Mouse (Mus musculus) lung, postnatal 0 days (tissue): ENCODE data around the gene Bpifb5. TPM values are rescaled to one million over a fixed set of nuclear protein-coding genes. Genes with fewer than 3 reads are reported as not detected.
"Not testable (repeated sequence)": the region's sequence is repeated elsewhere in the genome, so short reads cannot be mapped to it uniquely, and the experiment has no call there.

Experiments used
- ATAC-seq: fragments of 200-750 bp; cut with Nextera tagmentation; 2 replicates; pipeline ENCODE4 v1.8.0; 2017; ENCODE audit warnings: moderate library complexity
- DNase-seq: peaks from one replicate; pipeline ENCODE4 v3.0.0-alpha.2; 2016; ENCODE audit warnings: low spot score
- H3K27ac ChIP-seq: fragments of 300-500 bp; sonication (generic); 2 replicates; pipeline ENCODE4 v1.5.1; 2014; ENCODE audit warnings: antibody characterized with exemption, mild to moderate bottlenecking, low read length, mixed read lengths
- H3K27me3 ChIP-seq: fragments of 300-500 bp; sonication (generic); replicated peaks from 2 replicates; pipeline ENCODE4 v1.6.1; 2014; ENCODE audit warnings: low read length, mixed read lengths; ENCODE audit not compliant: insufficient read depth
- H3K36me3 ChIP-seq: fragments of 300-500 bp; sonication (generic); 2 replicates; pipeline ENCODE4 v1.6.1; 2014; ENCODE audit warnings: low read length, mixed read lengths; ENCODE audit not compliant: insufficient read depth
- H3K4me1 ChIP-seq: fragments of 300-500 bp; sonication (generic); 2 replicates; pipeline ENCODE4 v1.6.1; 2014; ENCODE audit warnings: antibody characterized with exemption, low read depth, low read length, mixed read lengths; ENCODE audit not compliant: insufficient read depth
- H3K4me2 ChIP-seq: fragments of 300-500 bp; sonication (generic); replicated peaks from 2 replicates; pipeline ENCODE4 v1.6.1; 2014; ENCODE audit warnings: low read depth, mild to moderate bottlenecking, low read length, moderate library complexity, mixed read lengths
- H3K4me3 ChIP-seq: fragments of 300-500 bp; sonication (generic); 2 replicates; pipeline ENCODE4 v1.5.1; 2014; ENCODE audit warnings: low read depth, low read length
- H3K9ac ChIP-seq: fragments of 300-500 bp; sonication (generic); replicated peaks from 2 replicates; pipeline ENCODE4 v1.6.1; 2014; ENCODE audit warnings: low read depth, mild to moderate bottlenecking
- H3K9me3 ChIP-seq: fragments of 300-500 bp; sonication (generic); 2 replicates; pipeline ENCODE4 v1.6.1; 2016; ENCODE audit warnings: low read length, mixed read lengths
- CTCF ChIP-seq: IDR thresholded peaks from 2 replicates; pipeline ENCODE4 v1.5.1; 2016; ENCODE audit warnings: antibody characterized with exemption, mild to moderate bottlenecking
- EP300 ChIP-seq: IDR thresholded peaks from 2 replicates; pipeline ENCODE4 v1.6.1; 2016; ENCODE audit warnings: antibody characterized with exemption, mild to moderate bottlenecking, control low read depth
- WGBS: fragments of 180-500 bp; shearing (Covaris S2); extraction: QIAGEN DNeasy Blood & Tissue Kit; methylation state at CpG from one replicate; pipeline ENCODE4 v1.1.7; 2014; 5-methylcytosine and 5-hydroxymethylcytosine counted together
- polyA plus RNA-seq: library from polyadenylated mRNA; unstranded; fragments of >200 nt; fragmentation: Nextera tagmentation; extraction: Ambion mirVana; gene quantifications from 2 replicates; pipeline ENCODE4 v1.2.1, GENCODE M21; 2015

Gene Bpifb5
- polyA plus RNA-seq, 1 experiment from 2014 or later, result 20.4 TPM

DNA sequence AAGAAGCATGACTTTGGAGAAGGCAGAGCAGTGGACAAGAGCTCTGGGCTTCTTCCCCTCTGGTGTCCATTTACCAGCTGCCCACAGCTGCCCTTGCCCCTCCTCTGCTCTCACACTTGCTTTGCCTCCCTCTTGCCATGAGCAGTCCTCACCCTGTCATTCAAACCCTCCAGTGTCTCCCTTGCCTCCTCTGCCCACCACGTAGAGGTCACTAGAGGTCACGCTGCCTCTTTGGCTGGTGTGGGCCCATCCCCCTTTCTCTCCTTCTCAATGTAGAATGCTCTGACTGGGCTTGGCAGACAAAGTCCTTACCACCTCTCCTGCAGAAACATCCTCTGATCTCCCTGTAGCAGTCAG lies 353 bp downstream of the Bpifb5 start:
- H3K27ac ChIP-seq, result peak overlapping the region; percentile 52
- H3K4me2 ChIP-seq, result no peak overlapping the region; the same call in 1 of the 2 replicates
- TF ChIP-seq EP300 (no peak), CTCF (no peak)

DNA sequence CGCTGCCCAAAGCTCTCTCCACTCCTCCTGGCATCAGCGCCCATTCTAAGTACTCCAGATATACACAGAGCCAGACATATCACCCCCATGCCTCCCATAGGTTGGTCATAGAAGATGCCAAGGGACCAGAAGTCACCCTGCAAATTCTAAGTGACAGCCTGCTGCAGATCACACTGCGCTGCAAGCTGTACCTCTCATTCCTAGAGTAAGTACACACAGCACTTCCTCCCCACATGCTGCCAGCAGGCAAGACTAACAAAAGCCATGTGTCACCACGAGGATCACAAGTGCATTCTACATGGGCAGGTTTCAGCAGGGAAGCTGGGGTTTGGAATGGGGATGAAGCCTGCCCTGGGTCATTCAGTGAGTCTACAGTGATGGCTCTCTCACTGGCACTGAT lies 3.4 kb downstream of the Bpifb5 start:
- H3K9ac ChIP-seq, result no peak overlapping the region
- H3K27me3 ChIP-seq, result no peaks in the 10 kb centered on the region
- no peak for TF ChIP-seq CTCF
- TF ChIP-seq EP300, result no peak
- H3K36me3 ChIP-seq, result no peaks in the 10 kb centered on the region
- DNase-seq (no peak), ATAC-seq (no peak)
- no peak overlapping the region for H3K4me3 ChIP-seq
- H3K4me2 ChIP-seq, result no peak overlapping the region
- H3K9me3 ChIP-seq, result no peaks in the 10 kb centered on the region
- no peak overlapping the region for H3K27ac ChIP-seq
- 60% methylated on average over 4 of the region's 4 CpGs for WGBS
- peaks cover 8% of the 10 kb centered on the region; the same call in 1 of the 2 replicates for H3K4me1 ChIP-seq

More for the DNA sequence above, 353 bp downstream of the Bpifb5 start:
- no peak overlapping the region for H3K4me3 ChIP-seq
- 25% methylated on average over 2 of the region's 2 CpGs for WGBS
- no peak overlapping the region for H3K9ac ChIP-seq
- no peaks in the 10 kb centered on the region for H3K9me3 ChIP-seq
- peak; percentile 14; the same call in 1 of the 2 replicates for ATAC-seq
- peaks cover 8% of the 10 kb centered on the region; the same call in 1 of the 2 replicates for H3K4me1 ChIP-seq
- no peaks in the 10 kb centered on the region for H3K27me3 ChIP-seq
- no peaks in the 10 kb centered on the region for H3K36me3 ChIP-seq
- no peak for DNase-seq

DNA sequence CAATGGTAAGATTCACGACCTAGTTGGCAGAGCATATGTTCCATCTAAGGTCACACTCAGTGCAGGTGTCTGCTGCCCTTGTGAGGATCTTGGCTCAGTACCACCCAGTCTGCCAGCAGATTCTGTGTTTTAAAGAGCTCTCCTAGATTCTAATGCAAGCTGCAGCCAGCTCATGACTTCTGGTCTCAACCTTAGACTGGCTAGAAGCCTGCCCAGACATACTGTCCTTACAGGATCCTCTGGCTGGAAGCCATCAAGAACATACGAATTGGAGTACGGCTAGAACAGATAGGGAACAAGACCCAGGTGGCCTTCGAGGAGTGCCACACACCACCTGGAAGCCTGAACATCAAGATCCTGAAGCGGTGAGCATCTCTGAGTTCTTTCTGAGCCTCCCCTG lies 4.3 kb downstream of the Bpifb5 start:
- peaks cover 5% of the 10 kb centered on the region; the same call in 1 of the 2 replicates for H3K4me1 ChIP-seq
- DNase-seq, result no peak
- H3K9me3 ChIP-seq, result no peaks in the 10 kb centered on the region
- no peaks in the 10 kb centered on the region for H3K36me3 ChIP-seq
- no peak overlapping the region for H3K4me3 ChIP-seq
- H3K4me2 ChIP-seq, result no peak overlapping the region
- WGBS, result 75% methylated on average over 5 of the region's 5 CpGs
- no peak overlapping the region for H3K27ac ChIP-seq
- TF ChIP-seq EP300, result no peak
- TF ChIP-seq CTCF, result no peak
- no peaks in the 10 kb centered on the region for H3K27me3 ChIP-seq
- ATAC-seq, result no peak
- H3K9ac ChIP-seq, result no peak overlapping the region

DNA sequence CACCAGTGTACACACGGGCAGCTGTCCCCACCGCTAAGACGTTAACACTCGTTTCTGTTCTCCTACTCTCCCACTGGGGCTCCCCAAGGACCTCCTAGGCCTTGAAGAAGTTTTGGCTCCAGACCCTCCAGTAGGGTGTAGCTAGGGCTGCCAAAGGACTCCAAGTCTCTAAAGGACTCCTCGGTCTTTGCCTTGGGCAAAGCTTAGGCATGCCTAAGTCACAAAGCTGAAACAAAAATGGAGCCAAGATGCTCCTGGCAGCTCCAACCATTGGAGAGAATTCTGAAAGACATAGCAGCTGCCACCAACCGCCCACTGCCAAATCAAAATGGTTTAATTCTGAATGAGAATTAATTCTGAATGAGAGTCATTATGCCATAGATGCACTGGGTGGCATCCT lies 9.9 kb downstream of the Bpifb5 start:
- Histone ChIP-seq H3K4me1 (no peaks in the 10 kb centered on the region), H3K27ac (no peak overlapping the region), H3K4me3 (no peak overlapping the region), H3K4me2 (no peak overlapping the region), H3K9ac (no peak overlapping the region), H3K36me3 (no peaks in the 10 kb centered on the region), H3K27me3 (no peaks in the 10 kb centered on the region), H3K9me3 (no peaks in the 10 kb centered on the region)
- TF ChIP-seq EP300 (no peak), CTCF (no peak)
- DNase-seq (no peak), ATAC-seq (no peak)
- 91% methylated on average over 6 of the region's 6 CpGs for WGBS

DNA sequence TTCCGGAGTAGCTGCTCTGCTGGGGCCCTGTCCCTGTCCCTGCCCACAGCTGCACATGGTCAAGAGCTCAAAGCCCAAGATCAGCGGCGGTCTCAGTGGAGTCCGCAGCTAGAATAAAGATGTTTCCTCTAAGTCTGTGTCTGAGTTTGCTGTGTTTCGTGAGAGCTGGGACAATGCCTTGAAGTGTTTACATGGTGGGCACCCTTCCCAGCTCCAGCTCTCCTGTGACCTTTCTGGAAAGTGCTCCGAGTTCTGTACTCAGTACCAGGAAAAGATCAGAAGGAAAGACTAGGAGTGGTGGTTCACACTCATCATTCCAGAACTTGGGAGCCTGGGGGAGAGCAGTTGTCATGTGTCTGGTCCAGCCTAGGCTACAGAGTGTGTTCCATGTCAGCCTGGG lies 17.2 kb downstream of the Bpifb5 start:
- no peak for TF ChIP-seq EP300
- no peak for TF ChIP-seq CTCF
- Histone ChIP-seq H3K9ac (no peak overlapping the region), H3K4me1 (no peaks in the 10 kb centered on the region), H3K36me3 (no peaks in the 10 kb centered on the region), H3K9me3 (no peaks in the 10 kb centered on the region), H3K4me3 (no peak overlapping the region), H3K4me2 (no peak overlapping the region), H3K27me3 (no peaks in the 10 kb centered on the region), H3K27ac (no peak overlapping the region)
- DNase-seq, result peak; percentile 18
- 35% methylated on average over 6 of the region's 6 CpGs for WGBS
- ATAC-seq, result peak; percentile 23; the same call in 1 of the 2 replicates

DNA sequence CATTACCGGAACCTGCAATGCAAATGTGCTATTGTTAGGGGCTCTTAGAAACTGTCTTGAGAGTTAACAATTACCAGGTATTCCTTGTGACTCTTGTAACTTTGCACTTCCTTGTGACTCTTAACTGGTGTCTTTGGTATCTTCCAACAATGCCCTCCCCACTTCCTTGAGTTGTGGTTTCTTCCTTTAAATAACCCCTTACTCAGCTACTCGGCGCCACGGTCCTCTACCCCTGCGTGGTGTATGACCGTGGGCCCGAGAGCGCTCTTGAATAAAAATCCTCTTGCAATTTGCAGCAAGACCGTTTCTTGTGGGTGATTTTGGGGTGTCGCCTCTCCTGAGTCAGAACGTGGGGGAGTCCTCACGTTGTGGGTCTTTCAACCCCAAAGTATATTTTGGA lies 19.2 kb downstream of the Bpifb5 start:
- H3K4me1 ChIP-seq, H3K27ac ChIP-seq, DNase-seq, H3K4me3 ChIP-seq, ATAC-seq, H3K4me2 ChIP-seq, H3K27me3 ChIP-seq, H3K9ac ChIP-seq, H3K9me3 ChIP-seq, H3K36me3 ChIP-seq: not testable (repeated sequence)
- WGBS, result 93% methylated on average over 10 of the region's 12 CpGs

DNA sequence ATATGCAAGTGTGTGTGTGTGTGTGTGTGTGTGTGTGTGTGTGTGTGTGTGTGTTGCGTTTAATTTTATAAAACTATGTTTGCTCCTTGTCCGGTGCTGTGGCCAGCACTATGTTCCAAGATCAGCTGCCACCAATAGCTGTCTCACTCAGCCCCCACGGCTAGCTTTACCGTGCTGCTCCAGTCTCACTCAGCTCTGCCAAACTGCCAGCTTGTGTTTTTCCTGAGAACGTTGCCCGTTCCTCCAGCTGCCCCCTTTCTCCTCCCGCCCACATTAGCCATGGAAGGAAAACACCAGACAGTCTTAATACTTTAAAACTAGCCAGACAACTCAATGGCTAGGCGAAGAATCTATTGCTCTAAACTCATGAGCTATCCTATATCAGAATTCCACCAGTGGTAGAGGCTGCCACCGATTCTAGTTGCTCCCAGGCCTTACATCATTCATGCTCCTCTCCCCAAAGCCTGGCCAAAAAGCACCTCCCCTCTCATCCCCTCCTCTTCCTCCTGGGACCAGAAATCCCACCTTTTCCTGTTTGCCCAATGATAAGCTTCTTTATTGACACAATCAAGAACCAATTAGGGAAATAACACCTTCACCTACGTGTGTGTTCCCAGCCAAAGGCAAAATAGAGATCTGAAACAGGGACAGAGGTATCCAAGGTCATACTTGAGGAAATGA lies 20.0 kb downstream of the Bpifb5 start:
- H3K9me3 ChIP-seq, result no peaks in the 10 kb centered on the region
- H3K4me2 ChIP-seq, result no peak overlapping the region
- no peak overlapping the region for H3K4me3 ChIP-seq
- WGBS, result 83% methylated on average over 10 of the region's 10 CpGs
- H3K9ac ChIP-seq, result no peak overlapping the region
- no peaks in the 10 kb centered on the region for H3K27me3 ChIP-seq
- no peaks in the 10 kb centered on the region for H3K4me1 ChIP-seq
- DNase-seq (no peak), ATAC-seq (no peak)
- H3K36me3 ChIP-seq, result no peaks in the 10 kb centered on the region
- no peak for TF ChIP-seq CTCF
- TF ChIP-seq EP300, result no peak
- H3K27ac ChIP-seq, result no peak overlapping the region
